Mouse (Mus musculus) fibroblast of lung, adult 2 months (primary cell): Measurements from ENCODE around the gene Rgs10.

ENCODE experiments used
- DNase-seq: peaks from one replicate; pipeline ENCODE4 v3.0.0-alpha.2; 2011; ENCODE audit warnings: low read depth

The Rgs10 gene

GRCm38 (mm10) chr7:128410708-128411413 lies 7.7 kb downstream of the Rgs10 start:
- DNase-seq = no peak

GRCm38 (mm10) chr7:128408265-128408664 lies 10.3 kb downstream of the Rgs10 start:
- no peak for DNase-seq

GRCm38 (mm10) chr7:128403988-128404387 lies 14.6 kb downstream of the Rgs10 start:
- DNase-seq = no peak

GRCm38 (mm10) chr7:128403586-128403985 lies 15.0 kb downstream of the Rgs10 start:
- no peak for DNase-seq

GRCm38 (mm10) chr7:128403128-128403527 lies 15.4 kb downstream of the Rgs10 start:
- DNase-seq = no peak

- no peak for DNase-seq
These were observed 16.0 kb downstream of the Rgs10 start for GRCm38 (mm10) chr7:128402577-128402976.

- DNase-seq = no peak
These were observed 19.9 kb downstream of the Rgs10 start for GRCm38 (mm10) chr7:128398664-128399063.

- DNase-seq = no peak
These were observed 21.5 kb downstream of the Rgs10 start for GRCm38 (mm10) chr7:128397066-128397465.

GRCm38 (mm10) chr7:128393756-128394155 lies 24.8 kb downstream of the Rgs10 start:
- DNase-seq = no peak

- DNase-seq = no peak
These were observed 25.6 kb downstream of the Rgs10 start for GRCm38 (mm10) chr7:128392972-128393314.

GRCm38 (mm10) chr7:128392071-128392971 lies 26.2 kb downstream of the Rgs10 start:
- no peak for DNase-seq

- DNase-seq = no peak
These were observed 27.1 kb downstream of the Rgs10 start for GRCm38 (mm10) chr7:128391267-128392057.

- DNase-seq = no peak
These were observed 29.6 kb downstream of the Rgs10 start for GRCm38 (mm10) chr7:128388968-128389367.

- DNase-seq = no peak
These were observed 34.7 kb downstream of the Rgs10 start for GRCm38 (mm10) chr7:128383726-128384463.

- DNase-seq = no peak
These were observed 35.3 kb downstream of the Rgs10 start for GRCm38 (mm10) chr7:128383189-128383725.

GRCm38 (mm10) chr7:128382527-128382860 lies 36.1 kb downstream of the Rgs10 start:
- no peak for DNase-seq

GRCm38 (mm10) chr7:128381811-128382526 lies 36.6 kb downstream of the Rgs10 start:
- DNase-seq = no peak

GRCm38 (mm10) chr7:128381001-128381400 lies 37.6 kb downstream of the Rgs10 start:
- no peak for DNase-seq

- DNase-seq = no peak
These were observed 39.3 kb downstream of the Rgs10 start for GRCm38 (mm10) chr7:128379162-128379805.

- DNase-seq = no peak
These were observed 42.3 kb downstream of the Rgs10 start for GRCm38 (mm10) chr7:128376206-128376701.
